Comparison of ENCODE assay signal across 8 mouse cellular contexts in genomic region chr11:78194411-78195100, GRCm38 (mm10). TPM values are rescaled to one million over a fixed set of nuclear protein-coding genes. Genes with fewer than 3 reads are reported as not detected.
A peak's percentile ranks its signal among the peaks of the same experiment; 100 is the strongest.
DNase-seq lines count a peak whose midpoint lies in the region; ATAC-seq lines count a peak whose summit lies in the region.

No protein-coding gene starts in this region.

- H3K27ac ChIP-seq in forebrain, embryonic 15.5 days (replicated peaks): no peak overlapping the region
- peak overlapping the region; percentile 58 for H3K27ac ChIP-seq in limb, embryonic 13.5 days
- no peak overlapping the region for H3K27ac ChIP-seq in midbrain, embryonic 12.5 days (replicated peaks)

- peaks cover 16% of the 10 kb centered on the region for H3K4me1 ChIP-seq in forebrain, embryonic 15.5 days
- H3K4me1 ChIP-seq in limb, embryonic 13.5 days: peaks cover 27% of the 10 kb centered on the region
- H3K4me1 ChIP-seq in midbrain, embryonic 12.5 days: peaks cover 21% of the 10 kb centered on the region

- no peaks in the 10 kb centered on the region for H3K27me3 ChIP-seq in forebrain, embryonic 15.5 days
- no peaks in the 10 kb centered on the region for H3K27me3 ChIP-seq in limb, embryonic 13.5 days
- H3K27me3 ChIP-seq in midbrain, embryonic 12.5 days: no peaks in the 10 kb centered on the region

- peak overlapping the region; percentile 30 for H3K4me3 ChIP-seq in forebrain, embryonic 15.5 days
- H3K4me3 ChIP-seq in limb, embryonic 13.5 days: peak overlapping the region; percentile 52
- H3K4me3 ChIP-seq in midbrain, embryonic 12.5 days: peak overlapping the region; percentile 37

- peak overlapping the region; percentile 34 for H3K4me2 ChIP-seq in forebrain, embryonic 15.5 days (replicated peaks)
- peak overlapping the region; percentile 66 for H3K4me2 ChIP-seq in limb, embryonic 13.5 days (replicated peaks)
- H3K4me2 ChIP-seq in midbrain, embryonic 12.5 days (replicated peaks): peak overlapping the region; percentile 53

- no peak overlapping the region; the same call in 1 of the 2 replicates for H3K9ac ChIP-seq in forebrain, embryonic 15.5 days (replicated peaks)
- H3K9ac ChIP-seq in limb, embryonic 13.5 days: peak overlapping the region; percentile 50; the same call in 1 of the 2 replicates
- peak overlapping the region; percentile 16; the same call in 1 of the 2 replicates for H3K9ac ChIP-seq in midbrain, embryonic 12.5 days (replicated peaks)

- peaks cover 24% of the 10 kb centered on the region for H3K36me3 ChIP-seq in forebrain, embryonic 15.5 days
- peaks cover 36% of the 10 kb centered on the region for H3K36me3 ChIP-seq in limb, embryonic 13.5 days
- peaks cover 24% of the 10 kb centered on the region for H3K36me3 ChIP-seq in midbrain, embryonic 12.5 days

- peak; percentile 36 for ATAC-seq in forebrain, embryonic 15.5 days (replicated peaks)
- ATAC-seq in hematopoietic stem cell, adult 5-6 weeks (replicated peaks in 1 of 2; ENCODE audit: insufficient read depth in 1 of 2, low FRiP score in 2 of 2, low TSS enrichment in 1 of 2, low read depth in 1 of 2, poor library complexity in 2 of 2, severe bottlenecking in 2 of 2): peak; percentile 70 to 91
- peak; percentile 67 for ATAC-seq in limb, embryonic 13.5 days (ENCODE audit: low FRiP score, low read depth)
- peak; percentile 48 for ATAC-seq in midbrain, embryonic 12.5 days (ENCODE audit: low FRiP score, low read depth)

- 3% methylated on average over 30 of the region's 30 CpGs for WGBS in forebrain, embryonic 15.5 days
- WGBS in limb, embryonic 13.5 days: 4% methylated on average over 30 of the region's 30 CpGs
- WGBS in midbrain, embryonic 12.5 days: 2% methylated on average over 30 of the region's 30 CpGs

- peak; percentile 65 for DNase-seq in CD4-positive helper T cell, adult 2 months (ENCODE audit: low read depth, low spot score)
- DNase-seq in adrenal gland, postnatal 36 days: peak; percentile 82 to 88
- peak; percentile 83 to 89 for DNase-seq in spleen, postnatal 4 days (ENCODE audit: low spot score in 2 of 2)
- no peak for DNase-seq in right cerebral cortex, postnatal 25 days

- no peaks in the 10 kb centered on the region for H3K9me3 ChIP-seq in forebrain, embryonic 15.5 days
- no peaks in the 10 kb centered on the region for H3K9me3 ChIP-seq in limb, embryonic 13.5 days
- H3K9me3 ChIP-seq in midbrain, embryonic 12.5 days: no peaks in the 10 kb centered on the region

RNA-seq across cellular contexts. Expression of gene Proca1, which starts 1.4 kb away (rescaled TPM):
- total RNA-seq in adrenal gland, postnatal 36 days (2021): 10 to 100 TPM; 14.1 to 15.2 TPM
- polyA plus RNA-seq in forebrain, embryonic 15.5 days (2015; fragmentation: Nextera tagmentation; extraction: Ambion mirVana): 1.3 TPM in 2 replicates
- total RNA-seq in hematopoietic stem cell, adult 5-6 weeks (2017): 0.44 and 1.5 TPM in 2 replicates
- polyA plus RNA-seq in limb, embryonic 13.5 days (2015; fragmentation: Nextera tagmentation; extraction: Ambion mirVana): 2.7 and 3.0 TPM in 2 replicates
- polyA plus RNA-seq in midbrain, embryonic 12.5 days (2016; fragmentation: Nextera tagmentation; extraction: Ambion mirVana): 1.4 and 2.3 TPM in 2 replicates

RNA-seq across cellular contexts. Expression of gene Rab34, which starts 6.3 kb away (rescaled TPM):
- total RNA-seq in adrenal gland, postnatal 36 days (2021): 10 to 100 TPM; 85.9 to 89.9 TPM
- polyA plus RNA-seq in forebrain, embryonic 15.5 days (2015; fragmentation: Nextera tagmentation; extraction: Ambion mirVana): 55.9 and 56.3 TPM in 2 replicates
- 1.1 and 3.2 TPM in 2 replicates for total RNA-seq in hematopoietic stem cell, adult 5-6 weeks (2017)
- polyA plus RNA-seq in limb, embryonic 13.5 days (2015; fragmentation: Nextera tagmentation; extraction: Ambion mirVana): 171 and 185 TPM in 2 replicates
- 54.9 and 68.1 TPM in 2 replicates for polyA plus RNA-seq in midbrain, embryonic 12.5 days (2016; fragmentation: Nextera tagmentation; extraction: Ambion mirVana)

RNA-seq across cellular contexts. Expression of gene Rpl23a, which starts 11.2 kb away (rescaled TPM):
- total RNA-seq in adrenal gland, postnatal 36 days (2021): 1,000 to 10,000 TPM; 1,640 to 1,911 TPM
- polyA plus RNA-seq in forebrain, embryonic 15.5 days (2015; fragmentation: Nextera tagmentation; extraction: Ambion mirVana): 896 and 935 TPM in 2 replicates
- total RNA-seq in hematopoietic stem cell, adult 5-6 weeks (2017): 3,301 and 3,769 TPM in 2 replicates
- 1,373 and 1,384 TPM in 2 replicates for polyA plus RNA-seq in limb, embryonic 13.5 days (2015; fragmentation: Nextera tagmentation; extraction: Ambion mirVana)
- polyA plus RNA-seq in midbrain, embryonic 12.5 days (2016; fragmentation: Nextera tagmentation; extraction: Ambion mirVana): 905 and 958 TPM in 2 replicates

RNA-seq across cellular contexts. Expression of gene Tlcd1, which starts 18.0 kb away (rescaled TPM):
- 10 to 100 TPM; 41.5 to 88.1 TPM for total RNA-seq in adrenal gland, postnatal 36 days (2021)
- polyA plus RNA-seq in forebrain, embryonic 15.5 days (2015; fragmentation: Nextera tagmentation; extraction: Ambion mirVana): 4.4 and 5.0 TPM in 2 replicates
- 4.7 and 5.2 TPM in 2 replicates for total RNA-seq in hematopoietic stem cell, adult 5-6 weeks (2017)
- polyA plus RNA-seq in limb, embryonic 13.5 days (2015; fragmentation: Nextera tagmentation; extraction: Ambion mirVana): 13.5 and 14.1 TPM in 2 replicates
- polyA plus RNA-seq in midbrain, embryonic 12.5 days (2016; fragmentation: Nextera tagmentation; extraction: Ambion mirVana): 6.0 and 8.0 TPM in 2 replicates

RNA-seq across cellular contexts. Expression of gene Nek8, which starts 18.1 kb away (rescaled TPM):
- total RNA-seq in adrenal gland, postnatal 36 days (2021): 10 to 100 TPM; 10.5 to 11.3 TPM
- 4.8 and 5.7 TPM in 2 replicates for polyA plus RNA-seq in forebrain, embryonic 15.5 days (2015; fragmentation: Nextera tagmentation; extraction: Ambion mirVana)
- 4.6 and 4.8 TPM in 2 replicates for total RNA-seq in hematopoietic stem cell, adult 5-6 weeks (2017)
- 20.1 and 20.7 TPM in 2 replicates for polyA plus RNA-seq in limb, embryonic 13.5 days (2015; fragmentation: Nextera tagmentation; extraction: Ambion mirVana)
- 8.2 and 9.4 TPM in 2 replicates for polyA plus RNA-seq in midbrain, embryonic 12.5 days (2016; fragmentation: Nextera tagmentation; extraction: Ambion mirVana)
